ENCODE assay signal across 10 mouse cellular contexts in genomic region chr9:9882779-9883383, GRCm38 (mm10).
DNase-seq lines count a peak whose midpoint lies in the region; ATAC-seq lines count a peak whose summit lies in the region.
"Had no signal": no experiment of that assay in that cellular context is flagged by ENCODE, and none has a peak within 500 bp of the region (broad histone marks: within the 10 kb centered on the region; RNA-seq: fewer than 3 reads in every experiment).

No protein-coding gene starts in this region.

- no peak overlapping the region for H3K9ac ChIP-seq in heart, embryonic 12.5 days
- no peak overlapping the region for H3K9ac ChIP-seq in midbrain, embryonic 15.5 days
- no peak overlapping the region for H3K9ac ChIP-seq in midbrain, embryonic 16.5 days (ENCODE audit: low read depth, low read length)
- H3K9ac ChIP-seq: lung, embryonic 14.5 days had no signal

- H3K27ac ChIP-seq in heart, embryonic 12.5 days (ENCODE audit: poor library complexity, severe bottlenecking): no peak overlapping the region
- H3K27ac ChIP-seq in midbrain, embryonic 15.5 days: no peak overlapping the region
- H3K27ac ChIP-seq in midbrain, embryonic 16.5 days (ENCODE audit: low read length): no peak overlapping the region

- no peaks in the 10 kb centered on the region for H3K4me1 ChIP-seq in heart, embryonic 12.5 days (replicated peaks)
- no peaks in the 10 kb centered on the region for H3K4me1 ChIP-seq in midbrain, embryonic 15.5 days
- H3K4me1 ChIP-seq in midbrain, embryonic 16.5 days (ENCODE audit: control insufficient read depth, insufficient read depth, low read length): no peaks in the 10 kb centered on the region

- H3K36me3 ChIP-seq in heart, embryonic 12.5 days: no peaks in the 10 kb centered on the region
- H3K36me3 ChIP-seq in midbrain, embryonic 15.5 days (replicated peaks): no peaks in the 10 kb centered on the region
- no peaks in the 10 kb centered on the region for H3K36me3 ChIP-seq in midbrain, embryonic 16.5 days (ENCODE audit: control insufficient read depth, insufficient read depth, low read length)

- H3K9me3 ChIP-seq in heart, embryonic 12.5 days (replicated peaks): no peaks in the 10 kb centered on the region
- H3K9me3 ChIP-seq in midbrain, embryonic 15.5 days: no peaks in the 10 kb centered on the region
- H3K9me3 ChIP-seq in midbrain, embryonic 16.5 days (replicated peaks; ENCODE audit: control insufficient read depth, low read length, poor library complexity, severe bottlenecking): no peaks in the 10 kb centered on the region

- DNase-seq in heart, adult 11 months: peak; percentile 91
- peak; percentile 20 for DNase-seq in brain, adult 2 months (ENCODE audit: low read depth, low spot score)
- peak; percentile 35 for DNase-seq in heart, postnatal 4 days
- peak; percentile 76 to 87 for DNase-seq in kidney, postnatal 36 days
- DNase-seq in layer of hippocampus, postnatal 10 days (ENCODE audit: low spot score in 2 of 2): no peak
- DNase-seq: lung, embryonic 14.5 days had no signal

- H3K27me3 ChIP-seq in heart, embryonic 12.5 days (replicated peaks): no peaks in the 10 kb centered on the region
- no peaks in the 10 kb centered on the region for H3K27me3 ChIP-seq in midbrain, embryonic 15.5 days (replicated peaks)
- H3K27me3 ChIP-seq in midbrain, embryonic 16.5 days (ENCODE audit: control insufficient read depth, insufficient read depth, low read depth, low read length): no peaks in the 10 kb centered on the region

- no peak for ATAC-seq in heart, embryonic 12.5 days (ENCODE audit: insufficient number of reproducible peaks, low FRiP score)
- ATAC-seq in midbrain, embryonic 15.5 days (replicated peaks): no peak
- no peak for ATAC-seq in midbrain, embryonic 16.5 days
- ATAC-seq: CD4-positive, CD25-positive, alpha-beta regulatory T cell, adult 4 months had no signal

- WGBS in heart, embryonic 12.5 days: 76% methylated on average over 8 of the region's 8 CpGs
- 71% methylated on average over 8 of the region's 8 CpGs for WGBS in midbrain, embryonic 15.5 days
- WGBS in midbrain, embryonic 16.5 days: 67% methylated on average over 8 of the region's 8 CpGs

- H3K4me2 ChIP-seq in heart, embryonic 12.5 days: no peak overlapping the region
- H3K4me2 ChIP-seq in midbrain, embryonic 15.5 days: no peak overlapping the region
- no peak overlapping the region for H3K4me2 ChIP-seq in midbrain, embryonic 16.5 days (ENCODE audit: low read length)
- H3K4me2 ChIP-seq: lung, embryonic 14.5 days had no signal

- H3K4me3 ChIP-seq in heart, embryonic 12.5 days: no peak overlapping the region
- no peak overlapping the region for H3K4me3 ChIP-seq in midbrain, embryonic 15.5 days
- no peak overlapping the region for H3K4me3 ChIP-seq in midbrain, embryonic 16.5 days (ENCODE audit: low read depth, low read length)

Comparison
In these comparisons a context has a peak if more than half of its experiments do, and no peak if none do; other contexts are left out.
1. DNase-seq: peak in heart, adult 11 months (single experiment), brain, adult 2 months (single experiment), heart, postnatal 4 days (single experiment) and kidney, postnatal 36 days (2 of 2); none in layer of hippocampus, postnatal 10 days (0 of 2).